Mouse (Mus musculus) heart, embryonic 14.5 days (tissue): ENCODE data around the gene Supt6. TPM values are rescaled to one million over a fixed set of nuclear protein-coding genes. Genes with fewer than 3 reads are reported as not detected.

Experiments
- ATAC-seq: fragments of 200-750 bp; cut with Nextera tagmentation; 2 replicates; pipeline ENCODE4 v1.8.0; 2017; ENCODE audit warnings: low read depth, moderate TSS enrichment; ENCODE audit not compliant: insufficient number of reproducible peaks, insufficient read depth, low FRiP score
- H3K27ac ChIP-seq, 2 experiments: fragments of 200-500 bp in 1 of 2; fragments of 300-500 bp in 1 of 2; sonication (generic) in 1 of 2; replicated peaks in 1 of 2; 2 replicates each; pipeline ENCODE4 v1.5.1; 2012 to 2014; ENCODE audit warnings: low read depth in 2 of 2, low read length in 2 of 2, control low read depth in 1 of 2, mild to moderate bottlenecking in 1 of 2, mixed read lengths in 1 of 2; ENCODE audit not compliant: control insufficient read depth in 1 of 2, insufficient read depth in 1 of 2
- H3K27me3 ChIP-seq: fragments of 300-500 bp; sonication (generic); 2 replicates; pipeline ENCODE4 v1.6.1; 2014; ENCODE audit warnings: mild to moderate bottlenecking, low read length, control low read depth; ENCODE audit not compliant: control insufficient read depth, insufficient read depth
- H3K36me3 ChIP-seq: fragments of 300-500 bp; sonication (generic); 2 replicates; pipeline ENCODE4 v1.6.1; 2014; ENCODE audit warnings: mild to moderate bottlenecking, control low read depth, low read length, mixed read lengths; ENCODE audit not compliant: control insufficient read depth, insufficient read depth
- H3K4me1 ChIP-seq, 2 experiments: fragments of 200-500 bp in 1 of 2; fragments of 300-500 bp in 1 of 2; sonication (generic) in 1 of 2; 2 replicates each; pipeline ENCODE4 v1.6.1; 2012 to 2014; ENCODE audit warnings: low read length in 2 of 2, control low read depth in 1 of 2, mixed read lengths in 1 of 2; ENCODE audit not compliant: control insufficient read depth in 2 of 2, insufficient read depth in 2 of 2
- H3K4me2 ChIP-seq: fragments of 300-500 bp; sonication (generic); 2 replicates; pipeline ENCODE4 v1.6.1; 2014; ENCODE audit warnings: mild to moderate bottlenecking, low read length
- H3K4me3 ChIP-seq, 2 experiments: fragments of 200-500 bp in 1 of 2; fragments of 300-500 bp in 1 of 2; sonication (generic) in 1 of 2; 2 replicates each; pipeline ENCODE4 v1.5.1; 2012 to 2014; ENCODE audit warnings: low read length in 2 of 2, mild to moderate bottlenecking in 2 of 2, control low read depth in 1 of 2, low read depth in 1 of 2, moderate library complexity in 1 of 2; ENCODE audit not compliant: control insufficient read depth in 1 of 2, insufficient read depth in 1 of 2
- H3K9ac ChIP-seq: fragments of 300-500 bp; sonication (generic); 2 replicates; pipeline ENCODE4 v1.6.1; 2014; ENCODE audit warnings: mild to moderate bottlenecking, low read length
- H3K9me3 ChIP-seq: fragments of 300-500 bp; sonication (generic); 2 replicates; pipeline ENCODE4 v1.6.1; 2016; ENCODE audit warnings: low read length, control low read depth; ENCODE audit not compliant: control insufficient read depth
- WGBS: fragments of 180-500 bp; shearing (Covaris S2); extraction: QIAGEN DNeasy Blood & Tissue Kit; methylation state at CpG from one replicate; pipeline ENCODE4 v1.1.7; 2014; 5-methylcytosine and 5-hydroxymethylcytosine counted together
- polyA plus RNA-seq: library from polyadenylated mRNA; unstranded; fragments of >200 nt; fragmentation: Nextera tagmentation; extraction: Ambion mirVana; gene quantifications from 2 replicates; pipeline ENCODE4 v1.2.1, GENCODE M21; 2014

The Supt6 gene
- polyA plus RNA-seq, 1 experiment from 2014 or later, result 13.8 TPM

DNA sequence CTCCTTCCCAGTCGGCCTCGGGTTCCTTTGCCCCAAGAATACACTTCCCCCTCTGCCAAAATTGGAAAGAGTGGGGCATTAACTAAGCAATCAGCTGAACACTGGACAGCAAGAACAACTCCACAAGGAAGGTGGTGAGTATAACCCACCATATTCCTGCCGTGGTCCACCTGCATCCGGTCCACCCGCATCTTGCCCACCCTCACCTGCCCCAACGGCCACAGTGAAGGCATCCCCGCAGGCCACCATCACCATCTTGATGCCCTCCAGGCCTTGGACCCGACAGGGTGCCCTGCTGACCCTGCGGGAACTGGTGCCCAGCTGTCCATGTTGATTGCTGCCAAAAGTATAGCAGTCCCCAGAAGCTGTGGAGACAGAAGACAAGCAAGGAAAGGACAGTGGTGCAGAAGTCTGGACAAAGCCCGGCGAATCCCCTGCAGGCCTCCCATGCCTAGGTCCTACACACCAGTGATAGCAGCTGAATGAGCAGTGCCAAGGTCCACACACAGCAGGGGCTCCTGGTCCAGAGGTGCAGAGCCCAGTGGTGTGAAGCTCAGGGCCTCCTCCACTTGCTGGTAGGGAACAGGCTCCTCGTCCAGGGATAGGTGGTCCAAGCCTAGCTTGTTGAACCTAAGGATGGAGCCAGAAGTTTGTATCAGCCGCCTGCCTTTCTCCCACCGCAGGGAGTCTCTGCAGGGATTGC, 78.4 kb downstream of the Supt6 start:
- no peak overlapping the region for H3K4me3 ChIP-seq
- H3K27ac ChIP-seq, result no peak overlapping the region
- no peak overlapping the region for H3K4me2 ChIP-seq
- no peak for ATAC-seq
- peaks cover 2% of the 10 kb centered on the region; the same call in 1 of the 2 replicates for H3K36me3 ChIP-seq
- H3K27me3 ChIP-seq, result no peaks in the 10 kb centered on the region
- H3K9ac ChIP-seq, result no peak overlapping the region
- peaks cover 16 to 25% of the 10 kb centered on the region in 2 experiments; a peak in 3 of 4 replicates for H3K4me1 ChIP-seq
- H3K9me3 ChIP-seq, result no peaks in the 10 kb centered on the region
- whole genome bisulfite sequencing, result 89% methylated on average over 14 of the region's 14 CpGs

- Histone ChIP-seq H3K4me3 (no peak overlapping the region), H3K4me2 (no peak overlapping the region), H3K36me3 (peaks cover 10% of the 10 kb centered on the region), H3K4me1 (peaks cover 16 to 30% of the 10 kb centered on the region in 2 experiments; a peak in 3 of 4 replicates), H3K27me3 (no peaks in the 10 kb centered on the region), H3K9me3 (no peaks in the 10 kb centered on the region), H3K9ac (no peak overlapping the region), H3K27ac (no peak overlapping the region)
- ATAC-seq, result no peak
- WGBS, result 68% methylated on average over 6 of the region's 6 CpGs
These were observed 79.1 kb downstream of the Supt6 start for GRCm38 (mm10) chr11:78166640-78167039.

DNA sequence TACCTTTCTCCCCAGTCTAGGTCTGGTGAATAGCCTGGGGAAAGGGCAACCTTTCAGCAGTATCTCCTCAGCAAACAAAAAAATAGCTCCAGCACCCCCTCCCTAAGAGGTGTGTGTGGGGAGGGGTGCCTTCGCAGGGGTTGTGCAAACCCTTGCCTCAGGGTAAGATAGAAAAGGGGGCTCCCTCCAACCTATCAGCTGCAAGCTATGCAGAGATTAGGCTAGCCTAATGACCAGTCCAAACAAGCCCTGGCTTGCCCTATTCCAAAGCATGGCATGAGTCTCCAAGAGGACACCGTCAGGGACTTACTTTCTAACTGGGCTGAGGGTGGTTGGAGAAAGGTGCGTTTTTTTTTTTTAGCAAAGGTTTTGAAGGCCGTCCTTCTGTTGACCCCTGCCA, 79.6 kb downstream of the Supt6 start:
- H3K36me3 ChIP-seq, result peaks cover 14% of the 10 kb centered on the region
- ATAC-seq, result no peak
- H3K4me1 ChIP-seq, result peaks cover 16 to 30% of the 10 kb centered on the region in 2 experiments; a peak in 3 of 4 replicates
- H3K9ac ChIP-seq, result peak overlapping the region; percentile 97
- H3K4me2 ChIP-seq, result peak overlapping the region; percentile 93
- WGBS, result 43% methylated on average over 4 of the region's 4 CpGs
- peak overlapping the region in 1 of 2 experiments; percentile 96; a peak in 3 of 4 replicates for H3K4me3 ChIP-seq
- H3K27ac ChIP-seq, result peak overlapping the region; percentile 72 to 96
- no peaks in the 10 kb centered on the region for H3K9me3 ChIP-seq
- H3K27me3 ChIP-seq, result no peaks in the 10 kb centered on the region

DNA sequence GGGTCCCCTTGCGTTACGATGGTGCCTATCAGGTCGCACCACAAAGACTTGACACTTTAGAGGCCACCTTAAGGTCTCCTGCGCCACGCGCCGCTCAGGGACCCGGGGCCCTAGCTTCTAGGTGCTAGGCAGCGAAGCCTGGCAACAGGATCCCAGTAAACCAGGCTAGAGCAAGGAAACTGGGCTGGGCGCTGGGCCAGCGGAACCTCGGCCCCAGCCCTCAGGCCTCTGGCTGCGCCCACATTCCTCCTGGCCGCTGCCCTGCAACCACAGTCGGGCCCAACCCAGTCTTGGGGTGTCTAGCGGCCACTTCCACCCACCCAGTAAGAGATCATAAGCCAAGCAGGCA, 80.1 kb downstream of the Supt6 start:
- Histone ChIP-seq H3K4me1 (peaks cover 16 to 30% of the 10 kb centered on the region in 2 experiments; a peak in 3 of 4 replicates), H3K4me3 (peak overlapping the region; percentile 83 to 96), H3K27ac (peak overlapping the region; percentile 72 to 96), H3K4me2 (peak overlapping the region; percentile 93), H3K27me3 (no peaks in the 10 kb centered on the region), H3K9ac (peak overlapping the region; percentile 97), H3K9me3 (no peaks in the 10 kb centered on the region), H3K36me3 (peaks cover 19% of the 10 kb centered on the region)
- 6% methylated on average over 16 of the region's 16 CpGs for WGBS
- peak; percentile 8; the same call in 1 of the 2 replicates for ATAC-seq

DNA sequence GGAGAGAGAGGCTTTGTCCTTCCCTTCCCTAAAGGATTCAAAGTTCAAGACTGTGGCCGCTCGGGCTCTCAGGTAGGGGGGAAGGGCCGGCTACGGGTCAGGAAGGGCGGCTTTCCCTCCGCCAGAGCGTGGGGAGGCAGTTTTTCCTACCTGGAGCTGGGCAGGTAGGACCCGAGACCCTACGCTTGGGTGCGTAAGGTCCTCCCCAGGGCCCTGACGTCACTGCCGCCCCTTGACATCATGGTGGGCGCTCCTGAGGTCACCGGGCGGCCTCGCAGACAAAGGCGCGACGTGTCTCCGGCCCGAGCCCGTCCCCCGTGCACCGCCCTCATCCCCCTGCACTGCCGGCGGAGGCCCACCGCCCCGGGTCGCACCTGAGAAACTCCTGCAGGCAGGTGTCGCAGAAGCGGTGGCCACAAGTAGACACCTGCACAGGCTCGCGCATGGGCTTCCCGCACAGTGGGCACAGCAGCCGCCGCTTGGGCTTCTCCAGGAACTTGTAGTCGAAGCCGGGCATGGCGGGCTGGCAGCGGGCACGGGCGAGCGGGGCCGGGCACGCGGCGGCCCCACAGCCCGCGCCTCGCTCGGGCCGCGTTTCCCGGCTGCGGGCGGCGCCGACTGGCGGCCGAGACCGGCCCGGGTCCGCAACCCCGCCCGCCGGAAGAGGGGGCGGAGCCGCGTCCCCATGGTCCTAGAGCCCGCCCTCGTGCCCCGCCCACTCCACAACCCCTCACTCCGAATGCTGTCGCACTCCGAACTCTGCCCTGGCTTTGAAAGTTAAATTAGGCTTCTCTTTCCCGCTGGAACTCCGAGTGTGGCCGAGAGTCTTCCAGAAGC, 80.6 kb downstream of the Supt6 start, which contains the start of gene Traf4:
TSS of gene Traf4 (minus strand) at position 666 of the 837 bp plus-strand sequence.
- Histone ChIP-seq H3K4me1 (peaks cover 16 to 30% of the 10 kb centered on the region in 2 experiments; a peak in 3 of 4 replicates), H3K4me2 (peak within 1 kb of the TSS; percentile 93), H3K36me3 (peaks cover 25% of the 10 kb centered on the region), H3K4me3 (peak within 1 kb of the TSS; percentile 83 to 96), H3K9ac (peak within 1 kb of the TSS; percentile 97), H3K9me3 (no peaks in the 10 kb centered on the region), H3K27me3 (no peaks in the 10 kb centered on the region), H3K27ac (peak within 1 kb of the TSS; percentile 94 to 96)
- under 1% methylated on average over 56 of the region's 78 CpGs for WGBS
- peak; percentile 83 for ATAC-seq

- WGBS, result under 1% methylated on average over 14 of the region's 14 CpGs
- no peaks in the 10 kb centered on the region for H3K9me3 ChIP-seq
- H3K4me1 ChIP-seq, result peaks cover 16 to 30% of the 10 kb centered on the region in 2 experiments; a peak in 3 of 4 replicates
- H3K27me3 ChIP-seq, result no peaks in the 10 kb centered on the region
- peaks cover 30% of the 10 kb centered on the region for H3K36me3 ChIP-seq
- no peak for ATAC-seq
- peak overlapping the region; percentile 83 to 96 for H3K4me3 ChIP-seq
- H3K4me2 ChIP-seq, result peak overlapping the region; percentile 93
- H3K9ac ChIP-seq, result peak overlapping the region; percentile 97
- peak overlapping the region; percentile 94 to 96 for H3K27ac ChIP-seq
These were observed 81.2 kb downstream of the Supt6 start for GRCm38 (mm10) chr11:78164604-78164923.

DNA sequence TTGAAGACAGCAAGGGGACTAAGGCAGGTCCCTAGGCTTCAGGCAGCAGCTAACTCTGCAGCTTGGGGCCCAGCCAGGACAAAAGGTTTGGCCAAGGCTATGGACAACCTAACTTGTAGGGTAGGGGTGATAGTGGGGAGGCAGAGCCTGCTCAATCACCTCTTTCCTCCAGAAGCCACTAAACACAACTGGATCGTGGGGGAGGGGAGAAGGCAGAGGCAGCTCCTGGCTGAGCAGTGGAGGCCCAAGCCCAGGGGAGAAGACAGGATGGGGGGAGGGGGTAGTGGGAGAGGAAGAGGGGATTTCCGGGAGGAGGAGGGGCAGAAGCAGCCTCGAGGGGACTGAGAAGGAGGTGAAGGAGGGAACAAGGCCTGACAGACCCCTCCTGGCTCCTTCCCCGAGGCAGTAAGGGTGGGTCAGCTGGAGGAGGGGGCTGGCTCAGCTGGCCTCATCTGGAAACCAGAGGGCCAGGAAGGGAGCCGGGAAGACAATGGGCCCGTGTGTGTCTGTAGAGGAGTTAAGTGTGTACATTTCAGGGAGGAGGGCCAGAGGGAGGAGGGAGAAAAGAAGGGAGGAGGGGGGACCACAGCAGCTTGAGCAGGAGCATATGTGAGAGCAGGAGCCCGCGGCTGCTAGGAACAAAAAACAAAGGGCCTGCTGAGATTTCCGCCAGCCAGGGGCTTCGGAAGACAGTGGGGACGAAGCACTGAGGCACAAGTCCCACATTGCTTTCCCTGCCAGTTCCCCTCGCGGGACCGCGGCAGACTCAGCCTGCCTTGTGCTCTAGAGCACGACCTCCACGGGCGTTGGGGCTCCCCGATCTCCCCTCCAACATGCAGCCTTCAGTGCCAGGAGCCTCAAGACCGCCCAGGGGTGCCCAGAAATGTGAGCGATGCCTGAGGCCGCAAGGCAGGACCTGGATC, 81.8 kb downstream of the Supt6 start:
- WGBS, result under 1% methylated on average over 22 of the region's 22 CpGs
- H3K9ac ChIP-seq, result peak overlapping the region; percentile 97
- ATAC-seq, result peak; percentile 64

More for the DNA sequence above, 81.8 kb downstream of the Supt6 start:
- Histone ChIP-seq H3K4me3 (peak overlapping the region; percentile 83 to 96), H3K27ac (peak overlapping the region; percentile 94 to 96), H3K27me3 (no peaks in the 10 kb centered on the region), H3K4me1 (peaks cover 13 to 30% of the 10 kb centered on the region in 2 experiments; a peak in 3 of 4 replicates), H3K36me3 (peaks cover 36% of the 10 kb centered on the region), H3K4me2 (peak overlapping the region; percentile 93), H3K9me3 (no peaks in the 10 kb centered on the region)
